Mouse (Mus musculus) frontal cortex, adult 2 months (tissue): ENCODE data around the gene Ets1. TPM values are rescaled to one million over a fixed set of nuclear protein-coding genes. Genes with fewer than 3 reads are reported as not detected.
A peak's percentile ranks its signal among the peaks of the same experiment; 100 is the strongest.

Experiments used
- DNase-seq, 2 experiments: peaks; one replicate each; pipeline ENCODE4 v3.0.0; 2022; ENCODE audit warnings: low spot score in 1 of 2; ENCODE audit errors: extremely low spot score in 1 of 2
- polyA plus RNA-seq: library from polyadenylated mRNA; depleted of rRNA; stranded (reverse); fragments of >200 nt; gene quantifications from 2 replicates; pipeline ENCODE4 v1.2.3, GENCODE M21; 2012

Gene Ets1
- polyA plus RNA-seq, 1 experiment: 11.0 TPM

DNA sequence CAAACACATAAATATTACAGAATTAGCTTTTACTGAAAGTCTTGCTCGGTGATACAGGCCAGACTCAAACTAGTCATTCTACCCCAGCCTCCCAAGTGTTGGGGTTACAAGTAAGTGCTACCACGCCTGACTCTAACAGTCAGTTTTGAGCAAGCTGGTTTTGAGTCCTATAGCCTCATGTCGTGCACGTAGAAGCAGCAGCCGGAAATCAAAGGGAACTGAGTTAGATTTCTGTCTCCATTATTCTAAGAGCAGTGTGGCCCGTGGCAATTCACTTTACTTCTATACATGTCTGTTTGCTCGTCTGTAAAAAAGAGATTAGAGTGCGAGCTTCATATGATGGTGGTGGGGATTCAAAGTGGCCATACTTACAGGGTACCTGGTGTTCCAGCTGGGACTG is 25.1 kb downstream of the Ets1 start:
- no peak for DNase-seq

DNA sequence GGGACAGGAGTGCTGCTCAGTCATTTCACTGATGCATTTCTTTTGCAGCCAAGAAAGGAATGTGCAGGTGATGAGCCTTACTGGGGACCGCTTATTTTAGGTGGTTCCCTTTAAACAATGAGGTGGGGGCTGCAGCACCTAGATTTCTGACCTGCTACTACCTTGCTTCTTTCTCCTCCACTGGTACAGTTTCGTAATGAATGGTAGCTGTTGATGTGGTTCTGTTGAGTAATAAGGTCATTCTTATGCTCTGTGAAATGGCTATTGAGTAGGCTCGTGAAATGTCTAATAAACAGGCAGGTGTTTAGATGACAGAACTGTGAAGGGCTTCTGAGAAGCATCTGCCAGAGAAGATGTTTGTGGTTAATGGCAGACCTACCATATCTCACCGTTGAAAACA is 25.5 kb downstream of the Ets1 start:
- DNase-seq: no peak

DNA sequence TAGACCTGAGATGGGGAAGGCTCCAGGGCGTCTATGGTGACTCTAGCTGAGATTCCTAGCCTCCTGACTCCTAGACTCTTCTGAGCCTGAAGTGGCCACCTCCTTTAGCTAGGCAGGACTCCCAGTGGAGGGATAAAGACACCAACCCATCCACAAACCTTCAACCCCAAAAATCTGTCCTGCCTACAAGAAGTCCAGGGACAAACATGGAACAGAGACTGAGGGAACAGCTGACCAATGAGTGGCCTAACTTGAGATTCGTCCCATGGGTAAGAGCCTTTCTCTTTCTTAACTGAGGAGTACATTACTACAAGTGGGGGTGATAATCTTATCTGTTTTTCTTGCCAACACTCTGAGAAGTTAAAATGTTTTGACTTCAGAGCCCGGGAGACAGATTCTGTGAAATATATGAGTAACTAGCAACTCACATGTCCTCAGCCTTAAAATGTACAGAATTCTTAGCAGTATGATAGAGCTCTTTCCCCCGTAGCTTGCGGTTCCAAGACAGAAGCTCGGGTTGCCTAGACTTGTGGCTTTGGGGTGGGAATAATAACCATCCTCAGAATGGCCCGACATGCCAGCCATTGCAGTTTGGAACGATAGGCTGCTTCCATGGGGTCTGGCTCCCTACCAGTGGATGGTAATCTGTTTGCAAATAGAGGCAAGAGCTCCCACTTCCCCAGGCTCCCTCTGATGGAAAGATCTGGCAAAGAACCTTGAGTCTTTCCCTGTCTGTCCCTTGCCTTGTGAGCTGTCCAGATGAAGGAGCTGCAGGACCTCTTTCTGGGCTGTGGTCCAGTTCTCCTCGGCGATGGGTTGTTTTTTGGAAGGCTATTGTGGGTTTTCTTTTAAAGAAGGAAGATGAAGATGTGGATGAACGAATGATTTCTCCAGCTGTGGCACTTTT is 30.8 kb downstream of the Ets1 start:
- DNase-seq: no peak

DNA sequence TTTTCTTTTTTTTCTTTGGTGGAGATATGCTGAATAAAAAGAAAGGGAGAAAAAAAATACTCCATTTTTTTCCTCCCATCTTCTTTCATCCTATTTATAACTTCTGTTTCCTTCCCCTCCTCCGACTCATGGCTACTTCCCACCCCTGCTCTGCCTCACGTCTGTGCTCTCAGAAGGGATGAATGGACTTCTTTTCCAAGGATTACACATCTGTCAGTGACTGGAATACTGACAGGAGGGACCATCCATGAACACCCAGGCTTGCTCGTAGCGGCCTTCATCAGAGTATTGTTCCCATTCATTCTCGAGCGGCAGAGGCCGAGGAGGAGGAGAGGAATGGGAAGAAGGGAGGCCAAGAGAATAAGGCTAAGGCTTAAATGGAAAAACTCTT is 31.5 kb downstream of the Ets1 start:
- no peak for DNase-seq

DNA sequence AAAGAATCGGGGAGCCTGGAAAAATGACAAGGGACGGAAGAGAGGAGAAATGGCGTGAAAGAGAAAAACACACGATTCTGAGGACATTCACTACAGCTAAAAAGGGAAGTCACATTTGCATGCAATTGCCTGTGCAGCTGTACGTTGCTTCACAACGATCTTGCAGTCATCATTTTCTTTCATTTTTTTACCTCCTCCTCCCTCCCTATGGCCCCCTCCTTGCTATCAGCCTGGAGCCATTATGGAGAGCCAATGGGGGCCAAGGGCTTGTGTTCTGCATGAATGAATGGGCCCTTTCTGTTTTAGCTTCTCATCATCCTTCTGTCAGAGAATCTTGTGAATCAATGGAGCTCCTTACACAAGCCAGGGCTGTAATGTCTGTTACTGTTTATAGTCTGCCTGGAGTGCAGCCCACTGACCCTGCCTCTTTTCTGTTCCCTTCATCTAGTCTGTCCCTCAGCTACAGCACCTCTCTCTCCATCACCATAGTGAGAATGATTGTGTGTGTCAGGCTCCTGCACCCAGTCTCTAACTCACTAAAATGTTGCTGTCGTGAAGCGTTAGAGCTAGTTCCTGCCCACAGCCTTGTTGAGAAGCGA is 32.2 kb downstream of the Ets1 start:
- DNase-seq: no peak

DNA sequence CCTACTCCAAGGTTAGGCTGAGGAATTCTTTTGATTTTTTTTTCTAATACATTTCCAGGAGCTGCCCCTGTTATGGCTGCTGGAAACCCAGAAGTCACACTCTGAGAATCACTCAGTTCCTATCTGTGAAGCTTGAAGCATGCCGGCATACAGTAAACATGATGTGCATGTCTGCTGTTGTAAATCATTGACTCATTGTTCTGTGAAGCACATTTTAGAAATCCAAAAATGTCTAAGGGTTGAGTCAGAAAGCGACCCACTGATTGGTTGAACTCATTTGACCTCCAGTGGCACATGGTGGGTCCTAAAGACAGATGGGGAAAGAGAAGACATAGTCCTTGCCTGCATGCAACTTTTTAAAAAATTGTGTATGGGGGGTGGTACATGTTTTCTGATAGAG is 33.4 kb downstream of the Ets1 start:
- DNase-seq: no peak

DNA sequence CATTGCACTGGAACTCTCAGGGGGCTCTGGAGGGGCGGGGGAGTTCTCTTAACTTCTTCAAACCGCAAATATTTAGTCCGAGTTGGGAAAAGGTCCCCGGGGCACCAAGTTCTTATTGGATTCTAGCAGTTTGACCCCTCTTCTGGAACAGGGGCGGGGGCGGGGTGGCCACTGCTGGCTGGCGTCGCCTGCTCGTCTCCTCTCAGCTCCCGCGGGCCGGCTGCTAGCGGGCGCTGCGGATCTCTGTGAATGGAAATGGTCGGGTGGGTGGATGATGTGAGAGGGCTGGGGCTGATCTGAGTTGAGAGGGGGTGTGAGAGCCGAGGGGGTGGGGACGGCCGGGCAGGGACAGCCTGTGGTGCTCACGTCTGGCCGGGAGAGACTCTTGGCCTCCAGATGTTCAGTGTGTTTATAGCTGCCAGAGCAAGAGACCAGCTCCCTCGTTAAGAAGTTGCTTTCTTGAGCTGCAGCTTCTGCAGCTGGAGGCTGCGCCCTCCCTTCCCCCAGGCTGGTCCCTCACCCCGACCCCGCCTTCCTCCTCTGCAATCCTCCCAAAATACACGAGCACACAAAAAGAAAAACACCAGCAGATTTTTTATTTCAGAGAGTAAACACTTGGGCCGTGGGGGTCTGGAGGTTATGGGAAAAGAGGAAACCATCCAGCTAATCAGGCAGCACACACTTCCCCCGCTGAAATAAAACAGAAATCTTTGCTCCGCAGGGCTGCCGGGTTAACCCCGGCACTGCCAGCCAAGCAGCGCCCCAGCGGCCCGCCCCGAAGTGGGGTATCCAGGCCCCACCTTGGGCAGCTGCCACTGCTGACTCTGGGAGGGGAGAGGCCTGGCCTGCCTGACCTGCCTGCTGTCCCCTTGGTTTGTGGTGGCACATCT is 36.2 kb downstream of the Ets1 start:
- peak in 1 of 2 experiments; percentile 43 for DNase-seq

DNA sequence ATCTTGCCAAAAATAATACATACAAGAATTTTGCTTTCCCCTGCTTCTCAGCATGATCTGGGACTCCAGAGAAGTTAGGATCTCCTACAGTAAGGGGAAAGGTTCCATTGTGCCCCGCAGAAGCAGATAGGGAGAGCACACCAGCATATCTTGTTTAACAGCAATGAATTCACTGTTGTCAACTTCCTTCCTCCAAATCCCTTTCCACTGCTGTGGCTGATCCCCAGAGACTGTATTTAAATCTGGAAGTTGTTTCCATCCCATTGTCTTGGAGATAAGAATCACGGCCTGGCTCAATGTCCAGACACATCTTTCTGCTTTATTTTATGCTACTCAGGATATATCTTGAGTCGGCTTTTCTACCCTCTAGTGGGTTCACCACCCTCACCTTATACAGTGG is 37.9 kb downstream of the Ets1 start:
- DNase-seq: no peak

DNA sequence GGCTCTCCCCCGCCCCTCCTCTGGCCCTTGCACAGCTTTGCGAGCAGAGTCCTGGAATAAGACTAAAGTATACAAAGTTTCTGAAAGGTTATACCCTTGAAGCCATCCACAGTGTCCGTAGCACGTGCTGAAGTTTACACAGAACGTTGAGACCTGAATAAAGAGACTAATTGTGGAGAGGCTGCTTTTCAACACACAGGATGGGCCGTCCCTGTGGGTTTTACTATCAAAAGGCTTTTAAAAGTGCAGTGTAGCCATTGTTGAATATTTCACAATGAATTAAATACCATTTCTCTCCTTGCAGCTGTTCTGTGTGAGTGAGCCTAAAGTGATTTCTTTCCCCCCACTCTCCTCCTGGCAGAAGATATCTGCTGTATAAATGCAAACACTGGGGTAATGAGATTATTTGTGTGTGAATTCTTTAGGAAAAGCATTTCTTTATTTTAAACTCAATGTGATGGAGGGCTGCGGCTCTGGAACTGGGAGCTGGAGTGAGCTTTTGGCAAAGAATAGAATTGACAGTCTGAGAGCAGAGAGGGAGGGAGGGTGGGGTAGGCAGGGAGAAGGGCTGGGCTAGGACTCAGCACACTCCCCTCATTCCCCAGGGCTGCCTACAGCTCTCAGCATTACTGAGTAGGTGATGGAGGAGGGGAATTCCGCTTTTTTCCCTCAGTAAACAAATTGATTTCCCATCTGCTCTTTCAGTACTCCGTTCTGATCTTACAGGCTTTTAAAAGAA is 39.8 kb downstream of the Ets1 start:
- DNase-seq: no peak

DNA sequence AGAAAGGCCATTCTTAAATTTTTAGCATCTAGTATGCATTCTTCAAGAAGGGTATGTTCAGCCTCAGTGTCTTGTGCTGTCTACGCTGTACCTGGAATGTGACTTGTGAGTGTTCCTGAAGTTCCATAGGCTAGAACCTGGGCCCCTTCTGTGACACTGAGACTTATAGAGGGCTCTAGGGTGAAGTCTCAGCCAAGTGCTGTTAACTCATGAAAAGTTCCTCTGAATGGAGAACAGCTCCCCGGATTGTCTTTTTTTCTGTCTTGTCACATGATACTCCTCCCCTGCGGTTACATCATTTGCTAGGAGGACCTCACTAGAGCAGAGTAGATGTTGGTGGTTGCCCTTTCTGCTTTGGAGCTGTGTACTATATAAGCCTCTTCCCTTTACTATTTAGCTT is 40.5 kb downstream of the Ets1 start:
- no peak for DNase-seq

DNA sequence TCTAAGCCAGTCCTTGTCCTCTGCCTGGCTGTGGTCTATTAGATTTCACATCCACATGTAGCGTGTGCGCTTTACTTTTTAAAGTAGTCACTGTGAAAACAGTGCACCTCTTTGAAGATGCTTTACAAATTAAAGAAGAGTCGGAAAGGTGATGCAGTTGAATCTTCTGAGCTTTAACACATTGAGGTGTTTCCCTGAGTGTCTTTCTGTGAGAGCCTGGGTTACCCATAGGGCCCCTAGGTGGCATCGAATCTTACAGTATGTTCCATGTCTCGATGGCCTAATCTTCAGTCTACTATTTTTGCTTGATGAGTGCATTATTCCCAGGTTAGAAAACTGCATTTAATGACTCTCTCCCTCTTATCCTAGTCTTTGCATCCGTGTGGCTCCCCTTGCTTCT is 41.6 kb downstream of the Ets1 start:
- no peak for DNase-seq

DNA sequence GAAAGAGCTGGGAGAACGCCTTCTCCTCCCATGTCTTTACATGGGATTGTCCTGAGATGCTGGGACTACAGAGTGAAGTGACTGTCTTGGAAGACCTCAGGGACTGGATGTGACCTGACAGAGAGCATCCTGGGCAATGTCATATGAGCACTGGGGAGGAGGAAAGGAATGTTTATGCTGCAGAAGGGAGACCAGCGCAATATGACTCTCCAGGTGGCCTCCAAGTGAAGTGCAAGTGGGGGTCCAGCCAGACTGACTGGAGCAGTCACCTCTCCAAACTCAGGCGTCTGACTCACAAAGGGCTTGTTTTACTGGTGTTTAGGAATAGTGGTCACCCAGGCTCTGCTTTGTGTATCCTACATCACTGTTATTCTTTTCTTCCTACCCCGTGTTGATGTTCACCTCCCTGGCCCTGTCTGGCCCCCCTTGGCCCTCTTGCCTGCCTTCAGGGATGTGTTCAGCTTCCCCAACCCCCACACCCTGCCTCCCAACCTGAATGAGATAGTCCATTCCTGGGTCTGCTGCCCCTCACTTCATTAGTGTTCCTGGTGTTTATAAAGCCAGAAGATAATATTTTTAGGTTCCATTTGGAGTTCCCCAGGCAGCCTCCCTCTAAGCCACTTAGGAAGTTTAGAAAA is 42.2 kb downstream of the Ets1 start:
- no peak for DNase-seq

DNA sequence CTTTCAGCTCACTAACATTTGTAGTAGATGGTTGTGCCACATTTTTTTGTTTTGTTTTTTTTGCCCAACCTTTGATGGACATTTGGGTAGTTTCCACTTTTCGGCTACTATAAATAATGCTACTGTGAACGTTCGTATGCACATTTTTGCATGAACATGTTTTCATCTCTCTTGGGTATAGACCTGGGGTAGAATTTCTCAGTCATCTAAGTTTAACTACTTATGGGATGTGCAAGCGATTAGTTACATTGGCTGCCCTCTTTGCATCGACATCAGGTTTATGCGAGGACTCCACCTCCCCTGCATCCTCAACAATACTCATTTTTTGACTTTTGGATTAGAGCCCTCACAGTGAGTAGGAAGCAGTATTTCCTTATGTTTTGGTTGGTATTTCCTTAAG is 43.5 kb downstream of the Ets1 start:
- no peak for DNase-seq

DNA sequence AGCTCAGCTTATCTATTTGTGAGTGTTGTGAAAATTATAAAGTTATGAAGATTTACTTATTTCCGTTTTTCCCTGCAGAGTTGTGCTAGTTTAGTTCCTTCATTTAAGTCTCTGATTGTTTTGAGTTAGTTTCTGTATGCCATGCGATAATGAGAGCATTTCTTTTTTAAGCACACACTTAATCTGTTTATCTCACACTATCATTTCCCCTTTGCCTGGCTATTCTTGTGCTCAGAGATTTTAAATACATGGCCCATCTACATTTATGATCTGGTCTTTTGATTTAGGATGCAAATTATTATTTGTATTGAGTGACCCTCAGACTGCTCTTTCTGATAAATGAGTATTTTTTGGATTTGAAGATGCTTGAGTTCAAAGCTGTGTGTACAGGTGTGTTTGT is 44.2 kb downstream of the Ets1 start:
- no peak for DNase-seq

DNA sequence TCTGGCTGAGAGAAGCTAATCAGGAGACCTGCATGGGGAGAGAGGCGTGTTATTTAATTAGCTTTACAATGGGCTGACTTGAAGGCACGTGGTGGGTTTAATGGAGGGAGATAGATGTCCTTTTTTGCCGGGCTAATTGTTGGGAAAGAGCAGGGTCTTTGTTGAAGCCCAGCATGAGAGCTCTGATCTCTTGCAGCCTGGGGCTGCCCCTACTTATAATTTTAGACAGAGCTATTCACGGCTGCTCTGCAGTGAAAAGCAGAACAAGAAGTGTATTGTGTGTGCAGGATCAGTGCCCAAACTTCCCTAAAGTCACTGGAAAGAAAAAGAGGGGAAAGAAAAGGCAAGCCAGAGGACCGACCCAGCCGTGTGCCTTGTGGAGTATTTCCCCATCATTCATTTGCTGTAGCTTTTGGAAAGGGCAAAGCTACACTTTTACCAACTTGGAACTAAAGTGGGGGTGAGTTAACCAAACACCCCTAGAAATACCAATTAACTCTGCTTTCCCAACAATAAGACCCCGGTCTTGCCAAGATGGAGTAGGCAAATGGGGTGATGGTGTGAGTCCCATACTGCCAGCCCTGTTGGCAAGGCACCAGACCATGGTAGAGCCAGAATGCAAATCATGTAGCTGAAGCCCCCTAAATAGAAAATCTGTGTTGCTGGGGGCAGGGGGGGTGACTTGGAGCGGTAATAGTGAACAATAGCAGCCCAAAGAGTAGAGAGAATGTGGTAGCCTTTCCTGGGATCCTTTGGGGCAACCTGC is 50.0 kb downstream of the Ets1 start:
- no peak for DNase-seq

DNA sequence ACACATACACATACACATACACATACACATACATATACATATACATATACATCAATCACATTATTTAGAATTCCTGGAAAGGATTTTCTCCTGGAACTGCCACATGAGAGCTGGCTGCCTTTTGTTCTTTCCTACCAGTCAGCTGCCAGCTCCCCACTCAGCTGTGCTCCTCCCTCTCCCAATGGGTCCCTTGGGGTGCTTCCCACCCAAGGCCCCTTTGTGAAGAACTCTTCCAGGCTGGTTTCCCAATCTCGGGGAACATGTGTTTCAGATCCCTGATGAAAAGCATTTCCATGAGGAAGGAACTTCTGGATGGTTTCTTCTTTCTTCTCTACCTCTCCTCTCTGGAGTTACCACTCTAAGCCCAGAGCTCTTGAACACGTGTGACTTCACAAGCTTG is 52.3 kb downstream of the Ets1 start:
- no peak for DNase-seq

DNA sequence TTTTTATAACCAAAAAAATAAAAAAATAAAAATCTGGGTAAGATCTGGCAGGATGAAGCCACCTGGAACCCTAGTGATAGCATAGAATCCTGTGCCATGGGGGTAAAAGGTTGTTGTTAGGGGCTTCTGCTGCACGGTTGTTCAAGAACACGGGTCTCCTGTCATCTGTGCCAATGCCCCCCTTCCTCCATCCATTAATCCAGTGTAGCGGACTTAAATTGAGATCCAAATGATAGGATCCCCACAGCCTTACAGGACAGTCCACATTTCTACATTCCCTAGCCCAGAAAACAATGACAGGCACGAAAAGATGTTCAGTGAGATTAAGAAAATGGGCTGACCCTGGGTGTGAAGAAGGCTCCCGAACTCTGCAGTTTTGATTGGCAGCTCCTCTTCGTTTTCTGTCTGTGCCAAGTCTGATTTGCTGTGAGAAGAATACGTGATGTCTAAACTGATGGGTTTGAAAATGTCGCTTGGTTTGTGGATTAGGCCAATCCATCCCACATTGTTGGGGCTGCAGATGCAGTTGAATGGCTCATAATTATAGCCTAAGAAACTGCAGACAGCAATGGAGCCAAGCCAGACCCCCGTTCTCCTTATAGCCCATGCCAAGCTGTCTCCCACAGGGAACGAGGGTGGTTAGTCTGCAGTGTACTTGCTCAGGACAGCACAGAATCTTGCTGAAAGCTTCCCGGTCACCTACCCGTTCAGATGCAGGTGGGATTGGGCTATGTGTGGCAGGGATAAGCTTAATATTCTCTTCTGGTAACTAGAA is 55.3 kb downstream of the Ets1 start:
- DNase-seq: no peak

DNA sequence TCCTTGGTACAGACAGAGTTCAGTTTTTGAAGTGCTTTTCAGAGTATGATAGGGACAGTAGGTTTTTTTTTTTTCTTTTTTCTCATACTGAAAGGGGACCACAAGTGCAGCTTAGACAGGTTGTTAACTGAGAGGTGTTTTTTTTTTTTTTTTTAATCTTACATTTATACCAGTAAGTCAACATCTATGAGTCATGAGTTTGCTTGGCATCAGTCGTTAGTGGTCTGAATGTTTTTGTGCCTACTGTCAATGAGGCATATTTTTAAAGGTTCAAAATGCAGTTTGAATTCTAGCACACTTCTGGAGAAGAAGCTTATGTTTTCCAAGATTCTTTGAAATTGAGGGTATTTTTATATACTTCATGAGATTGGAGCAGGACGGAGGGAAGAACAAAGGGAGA is 56.9 kb downstream of the Ets1 start:
- no peak for DNase-seq

DNA sequence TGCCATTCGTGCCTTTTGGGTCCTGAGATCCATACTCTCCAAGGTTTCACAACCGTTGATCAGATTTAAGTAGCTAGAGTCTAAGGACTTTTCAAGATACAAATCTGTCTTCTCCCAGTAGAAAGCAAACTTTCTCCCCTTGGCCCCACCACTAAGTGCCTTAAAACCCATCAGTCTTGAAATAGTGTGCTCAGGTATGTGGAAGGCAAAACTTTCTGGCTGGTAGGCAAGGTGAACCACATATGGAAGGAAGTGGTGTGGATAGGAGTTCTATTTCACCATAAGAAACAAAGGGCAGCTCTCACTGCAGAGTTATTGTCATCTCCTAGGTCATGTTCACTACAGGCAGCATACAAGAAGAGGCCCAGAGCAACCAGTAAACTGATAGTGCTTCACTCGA is 57.4 kb downstream of the Ets1 start:
- DNase-seq: no peak
